Mouse (Mus musculus) frontal cortex, postnatal 10 days (tissue): ENCODE data around the gene Gm32717.
"Not testable (repeated sequence)": the region's sequence is repeated elsewhere in the genome, so short reads cannot be mapped to it uniquely, and the experiment has no call there.

ENCODE experiments used
- DNase-seq, 2 experiments: peaks; one replicate each; pipeline ENCODE4 v3.0.0; 2022; ENCODE audit warnings: low spot score in 2 of 2, mixed read lengths in 1 of 2

Gm32717 gene

GRCm38 (mm10) chr10:118240680-118241079, at the start of gene Gm32717:
TSS of gene Gm32717 (minus strand) at chr10:118240780.
- DNase-seq: not testable (repeated sequence)

GRCm38 (mm10) chr10:118283016-118283415, 42.4 kb upstream of the Gm32717 start:
- DNase-seq: not testable (repeated sequence)

GRCm38 (mm10) chr10:118282565-118282964, 42.0 kb upstream of the Gm32717 start:
- DNase-seq: not testable (repeated sequence)

GRCm38 (mm10) chr10:118278069-118278468, 37.5 kb upstream of the Gm32717 start:
- not testable (repeated sequence) for DNase-seq

- not testable (repeated sequence) for DNase-seq
Measured at GRCm38 (mm10) chr10:118271416-118271815, 30.8 kb upstream of the Gm32717 start.

- not testable (repeated sequence) for DNase-seq
Measured at GRCm38 (mm10) chr10:118268812-118269211, 28.2 kb upstream of the Gm32717 start.

- DNase-seq: not testable (repeated sequence)
Measured at GRCm38 (mm10) chr10:118258388-118258787, 17.8 kb upstream of the Gm32717 start, which contains the start of gene Gm32802. TSS of gene Gm32802 (plus strand) at chr10:118258688.

GRCm38 (mm10) chr10:118250852-118251295, 10.3 kb upstream of the Gm32717 start:
- peak in 1 of 2 experiments; percentile 21 for DNase-seq

GRCm38 (mm10) chr10:118249006-118249595, 8.5 kb upstream of the Gm32717 start:
- peak in 1 of 2 experiments; percentile 5 for DNase-seq

- DNase-seq: not testable (repeated sequence)
Measured at GRCm38 (mm10) chr10:118232607-118233006, 8.0 kb downstream of the Gm32717 start.

- not testable (repeated sequence) for DNase-seq
Measured at GRCm38 (mm10) chr10:118227629-118228028, 13.0 kb downstream of the Gm32717 start.

GRCm38 (mm10) chr10:118215719-118216393, 24.7 kb downstream of the Gm32717 start:
- DNase-seq: not testable (repeated sequence)

GRCm38 (mm10) chr10:118204642-118205041, 35.9 kb downstream of the Gm32717 start, which contains the start of gene Il22:
TSS of gene Il22 (plus strand) at chr10:118204942.
- no peak for DNase-seq

- DNase-seq: not testable (repeated sequence)
Measured at GRCm38 (mm10) chr10:118195150-118195549, 45.4 kb downstream of the Gm32717 start.
